Mouse (Mus musculus) liver, embryonic 13.5 days (tissue): ENCODE measurements at regions not wholly inside any gene's neighbourhood (a gene's known extent, or its start where the extent isn't known, plus 50 kb on each side); places are given as distances from the start of the nearest gene placed in this dataset.

Source experiments
- ATAC-seq: fragments of 200-750 bp; cut with Nextera tagmentation; 2 replicates; pipeline ENCODE4 v1.8.0; 2017; ENCODE audit warnings: low read depth, mild to moderate bottlenecking, moderate number of reproducible peaks, moderate library complexity
- DNase-seq: peaks from one replicate; pipeline ENCODE4 v3.0.0; 2022
- H3K27ac ChIP-seq: fragments of 300-500 bp; sonication (generic); 2 replicates; pipeline ENCODE4 v1.5.1; 2015; ENCODE audit warnings: moderate library complexity, mild to moderate bottlenecking, inconsistent platforms
- H3K27me3 ChIP-seq: fragments of 300-500 bp; sonication (generic); 2 replicates; pipeline ENCODE4 v1.6.1; 2015; ENCODE audit warnings: mild to moderate bottlenecking, inconsistent platforms
- H3K36me3 ChIP-seq: fragments of 300-500 bp; sonication (generic); 2 replicates; pipeline ENCODE4 v1.6.1; 2015; ENCODE audit warnings: mild to moderate bottlenecking, inconsistent platforms
- H3K4me1 ChIP-seq: fragments of 300-500 bp; sonication (generic); replicated peaks from 2 replicates; pipeline ENCODE4 v1.6.1; 2015; ENCODE audit warnings: inconsistent platforms
- H3K4me2 ChIP-seq: fragments of 300-500 bp; sonication (generic); 2 replicates; pipeline ENCODE4 v1.6.1; 2015; ENCODE audit warnings: inconsistent platforms, mild to moderate bottlenecking, moderate library complexity
- H3K4me3 ChIP-seq: fragments of 300-500 bp; sonication (generic); replicated peaks from 2 replicates; pipeline ENCODE4 v1.5.1; 2015; ENCODE audit warnings: mild to moderate bottlenecking, inconsistent platforms
- H3K9ac ChIP-seq: fragments of 300-500 bp; sonication (generic); 2 replicates; pipeline ENCODE4 v1.6.1; 2015; ENCODE audit warnings: mild to moderate bottlenecking, inconsistent platforms
- H3K9me3 ChIP-seq: fragments of 300-500 bp; sonication (generic); replicated peaks from 2 replicates; pipeline ENCODE4 v1.6.1; 2016; ENCODE audit warnings: inconsistent platforms
- WGBS: fragments of 180-500 bp; shearing (Covaris S2); methylation state at CpG from one replicate; pipeline ENCODE4 v1.1.7; 2015; ENCODE audit not compliant: insufficient replicate concordance; 5-methylcytosine and 5-hydroxymethylcytosine counted together

- no peak overlapping the region for H3K9ac ChIP-seq
- 78% methylated on average over 17 of the region's 17 CpGs for WGBS
- H3K4me1 ChIP-seq: no peaks in the 10 kb centered on the region
- DNase-seq (no peak), ATAC-seq (no peak)
- no peaks in the 10 kb centered on the region for H3K9me3 ChIP-seq
- H3K4me3 ChIP-seq: no peak overlapping the region
- no peaks in the 10 kb centered on the region for H3K27me3 ChIP-seq
- no peaks in the 10 kb centered on the region for H3K36me3 ChIP-seq
- no peak overlapping the region for H3K27ac ChIP-seq
- no peak overlapping the region for H3K4me2 ChIP-seq
Observed at GRCm38 (mm10) chr2:169524429-169524828, 63.1 kb downstream of the Gm11011 start.

- Histone ChIP-seq H3K4me3 (no peak overlapping the region), H3K27ac (no peak overlapping the region), H3K27me3 (no peaks in the 10 kb centered on the region), H3K9me3 (no peaks in the 10 kb centered on the region), H3K4me1 (no peaks in the 10 kb centered on the region), H3K9ac (no peak overlapping the region), H3K4me2 (no peak overlapping the region), H3K36me3 (no peaks in the 10 kb centered on the region)
- ATAC-seq (no peak), DNase-seq (no peak)
- 8% methylated on average over 9 of the region's 9 CpGs for WGBS
Observed at GRCm38 (mm10) chr2:169519941-169520340, 67.6 kb downstream of the Gm11011 start.

- no peak overlapping the region for H3K9ac ChIP-seq
- H3K4me3 ChIP-seq: no peak overlapping the region
- H3K27me3 ChIP-seq: no peaks in the 10 kb centered on the region
- DNase-seq (no peak), ATAC-seq (no peak)
- no peaks in the 10 kb centered on the region for H3K9me3 ChIP-seq
- H3K27ac ChIP-seq: no peak overlapping the region
- H3K4me1 ChIP-seq: no peaks in the 10 kb centered on the region
- 26% methylated on average over 11 of the region's 11 CpGs for WGBS
- no peak overlapping the region for H3K4me2 ChIP-seq
- H3K36me3 ChIP-seq: no peaks in the 10 kb centered on the region
Observed at GRCm38 (mm10) chr2:169515350-169515749, 72.2 kb downstream of the Gm11011 start.

GRCm38 (mm10) chr2:169510741-169511140 lies 76.8 kb downstream of the Gm11011 start:
- no peaks in the 10 kb centered on the region for H3K4me1 ChIP-seq
- no peaks in the 10 kb centered on the region; the same call in 1 of the 2 replicates for H3K9me3 ChIP-seq
- WGBS: 83% methylated on average over 2 of the region's 2 CpGs
- no peak overlapping the region for H3K4me2 ChIP-seq
- no peak overlapping the region for H3K9ac ChIP-seq
- DNase-seq (no peak), ATAC-seq (no peak)
- no peaks in the 10 kb centered on the region for H3K27me3 ChIP-seq
- no peak overlapping the region for H3K27ac ChIP-seq
- H3K4me3 ChIP-seq: no peak overlapping the region
- no peaks in the 10 kb centered on the region for H3K36me3 ChIP-seq

- DNase-seq (no peak), ATAC-seq (no peak)
- no peaks in the 10 kb centered on the region; the same call in 1 of the 2 replicates for H3K9me3 ChIP-seq
- no peak overlapping the region for H3K4me2 ChIP-seq
- no peaks in the 10 kb centered on the region for H3K27me3 ChIP-seq
- H3K4me3 ChIP-seq: no peak overlapping the region
- no peak overlapping the region for H3K27ac ChIP-seq
- no peaks in the 10 kb centered on the region for H3K36me3 ChIP-seq
- no peaks in the 10 kb centered on the region for H3K4me1 ChIP-seq
- 64% methylated on average over 4 of the region's 4 CpGs for WGBS
- H3K9ac ChIP-seq: no peak overlapping the region
Observed at GRCm38 (mm10) chr2:169509406-169509805, 78.1 kb downstream of the Gm11011 start.

GRCm38 (mm10) chr2:169504416-169505057 lies 83.0 kb downstream of the Gm11011 start:
- no peak for DNase-seq
- H3K4me2 ChIP-seq: no peak overlapping the region
- no peaks in the 10 kb centered on the region; the same call in 1 of the 2 replicates for H3K9me3 ChIP-seq
- no peak for ATAC-seq
- 65% methylated on average over 11 of the region's 11 CpGs for WGBS
- no peak overlapping the region for H3K9ac ChIP-seq
- no peak overlapping the region for H3K4me3 ChIP-seq
- H3K27me3 ChIP-seq: no peaks in the 10 kb centered on the region
- H3K27ac ChIP-seq: no peak overlapping the region
- H3K36me3 ChIP-seq: no peaks in the 10 kb centered on the region
- no peaks in the 10 kb centered on the region for H3K4me1 ChIP-seq

GRCm38 (mm10) chr2:169503598-169503958 lies 84.0 kb downstream of the Gm11011 start:
- Histone ChIP-seq H3K27ac (no peak overlapping the region), H3K27me3 (no peaks in the 10 kb centered on the region), H3K4me1 (no peaks in the 10 kb centered on the region), H3K36me3 (no peaks in the 10 kb centered on the region), H3K4me2 (no peak overlapping the region), H3K4me3 (no peak overlapping the region), H3K9me3 (no peaks in the 10 kb centered on the region; the same call in 1 of the 2 replicates), H3K9ac (no peak overlapping the region)
- 72% methylated on average over 6 of the region's 6 CpGs for whole genome bisulfite sequencing
- DNase-seq (no peak), ATAC-seq (no peak)

- no peak overlapping the region for H3K27ac ChIP-seq
- no peaks in the 10 kb centered on the region for H3K36me3 ChIP-seq
- ATAC-seq (no peak), DNase-seq (no peak)
- no peak overlapping the region for H3K9ac ChIP-seq
- no peak overlapping the region for H3K4me3 ChIP-seq
- no peaks in the 10 kb centered on the region for H3K27me3 ChIP-seq
- WGBS: 71% methylated on average over 19 of the region's 19 CpGs
- no peaks in the 10 kb centered on the region for H3K4me1 ChIP-seq
- H3K9me3 ChIP-seq: no peaks in the 10 kb centered on the region
- H3K4me2 ChIP-seq: no peak overlapping the region
Observed at GRCm38 (mm10) chr2:169502717-169503597, 84.6 kb downstream of the Gm11011 start.

- Histone ChIP-seq H3K9me3 (no peaks in the 10 kb centered on the region), H3K9ac (no peak overlapping the region), H3K27ac (no peak overlapping the region), H3K4me3 (no peak overlapping the region), H3K4me1 (no peaks in the 10 kb centered on the region), H3K4me2 (no peak overlapping the region), H3K36me3 (no peaks in the 10 kb centered on the region), H3K27me3 (no peaks in the 10 kb centered on the region)
- WGBS: 67% methylated on average over 11 of the region's 11 CpGs
- no peak for ATAC-seq
- DNase-seq: no peak
Observed at GRCm38 (mm10) chr2:169501736-169502340, 85.7 kb downstream of the Gm11011 start.

- DNase-seq: no peak
- no peaks in the 10 kb centered on the region for H3K36me3 ChIP-seq
- WGBS: 65% methylated on average over 10 of the region's 10 CpGs
- H3K4me1 ChIP-seq: peaks cover 3% of the 10 kb centered on the region
- H3K9me3 ChIP-seq: no peaks in the 10 kb centered on the region
- no peak overlapping the region for H3K4me3 ChIP-seq
- H3K27me3 ChIP-seq: no peaks in the 10 kb centered on the region
- ATAC-seq: no peak
- no peak overlapping the region for H3K9ac ChIP-seq
- no peak overlapping the region for H3K4me2 ChIP-seq
- no peak overlapping the region for H3K27ac ChIP-seq
Observed at GRCm38 (mm10) chr2:169495368-169495767, 92.2 kb downstream of the Gm11011 start.

GRCm38 (mm10) chr2:169494503-169495311 lies 92.8 kb downstream of the Gm11011 start:
- WGBS: 66% methylated on average over 11 of the region's 11 CpGs
- no peak for ATAC-seq
- Histone ChIP-seq H3K4me2 (no peak overlapping the region), H3K4me1 (peaks cover 3% of the 10 kb centered on the region), H3K27ac (no peak overlapping the region), H3K36me3 (no peaks in the 10 kb centered on the region), H3K9ac (no peak overlapping the region), H3K27me3 (no peaks in the 10 kb centered on the region), H3K9me3 (no peaks in the 10 kb centered on the region), H3K4me3 (no peak overlapping the region)
- DNase-seq: no peak
